Mouse (Mus musculus) kidney, embryonic 14.5 days (tissue): ENCODE data around the gene Dppa3. TPM values are rescaled to one million over a fixed set of nuclear protein-coding genes. Genes with fewer than 3 reads are reported as not detected.

ENCODE experiments used
- ATAC-seq: fragments of 200-750 bp; cut with Nextera tagmentation; 2 replicates; pipeline ENCODE4 v1.8.0; 2017; ENCODE audit warnings: moderate number of reproducible peaks, mild to moderate bottlenecking, moderate TSS enrichment, moderate library complexity; ENCODE audit not compliant: low FRiP score, low TSS enrichment
- H3K27ac ChIP-seq: fragments of 300-500 bp; sonication (generic); 2 replicates; pipeline ENCODE4 v1.5.1; 2014; ENCODE audit warnings: low read depth, mild to moderate bottlenecking, low read length, moderate library complexity, mixed read lengths
- H3K27me3 ChIP-seq: fragments of 300-500 bp; sonication (generic); 2 replicates; pipeline ENCODE4 v1.6.1; 2014; ENCODE audit warnings: mild to moderate bottlenecking, low read length; ENCODE audit not compliant: control insufficient read depth, insufficient read depth
- H3K36me3 ChIP-seq: fragments of 300-500 bp; sonication (generic); 2 replicates; pipeline ENCODE4 v1.6.1; 2014; ENCODE audit warnings: low read length, mixed read lengths; ENCODE audit not compliant: control insufficient read depth, insufficient read depth
- H3K4me1 ChIP-seq: fragments of 300-500 bp; sonication (generic); 2 replicates; pipeline ENCODE4 v1.6.1; 2014; ENCODE audit warnings: low read length, mixed read lengths; ENCODE audit not compliant: control insufficient read depth, insufficient read depth
- H3K4me2 ChIP-seq: fragments of 300-500 bp; sonication (generic); replicated peaks from 2 replicates; pipeline ENCODE4 v1.6.1; 2014; ENCODE audit warnings: low read depth, mild to moderate bottlenecking, low read length
- H3K4me3 ChIP-seq: fragments of 300-500 bp; sonication (generic); 2 replicates; pipeline ENCODE4 v1.5.1; 2014; ENCODE audit warnings: mild to moderate bottlenecking, low read length
- H3K9ac ChIP-seq: fragments of 300-500 bp; sonication (generic); 2 replicates; pipeline ENCODE4 v1.6.1; 2014; ENCODE audit warnings: low read depth, mild to moderate bottlenecking, low read length, moderate library complexity
- H3K9me3 ChIP-seq: fragments of 300-500 bp; sonication (generic); 2 replicates; pipeline ENCODE4 v1.6.1; 2016; ENCODE audit warnings: low read length; ENCODE audit not compliant: control insufficient read depth
- WGBS: fragments of 180-500 bp; shearing (Covaris S2); extraction: QIAGEN DNeasy Blood & Tissue Kit; methylation state at CpG from one replicate; pipeline ENCODE4 v1.1.7; 2014; 5-methylcytosine and 5-hydroxymethylcytosine counted together
- polyA plus RNA-seq: library from polyadenylated mRNA; unstranded; fragments of >200 nt; fragmentation: Nextera tagmentation; extraction: Ambion mirVana; gene quantifications from 2 replicates; pipeline ENCODE4 v1.2.1, GENCODE M21; 2014

Dppa3 gene
- polyA plus RNA-seq, 1 experiment from 2014 or later: not detected

- Histone ChIP-seq H3K4me3 (no peak overlapping the region), H3K4me2 (no peak overlapping the region), H3K36me3 (no peaks in the 10 kb centered on the region), H3K4me1 (no peaks in the 10 kb centered on the region), H3K27ac (no peak overlapping the region), H3K9ac (no peak overlapping the region), H3K9me3 (no peaks in the 10 kb centered on the region), H3K27me3 (no peaks in the 10 kb centered on the region)
- 88% methylated on average over 12 of the region's 12 CpGs for WGBS
- no peak for ATAC-seq
Observed at GRCm38 (mm10) chr6:122607700-122608099, 18.5 kb upstream of the Dppa3 start.

- no peak overlapping the region for H3K27ac ChIP-seq
- H3K27me3 ChIP-seq: no peaks in the 10 kb centered on the region
- H3K4me3 ChIP-seq: no peak overlapping the region
- H3K9me3 ChIP-seq: no peaks in the 10 kb centered on the region
- no peak overlapping the region for H3K4me2 ChIP-seq
- no peak overlapping the region for H3K9ac ChIP-seq
- H3K4me1 ChIP-seq: no peaks in the 10 kb centered on the region
- no peak for ATAC-seq
- WGBS: 85% methylated on average over 10 of the region's 10 CpGs
- H3K36me3 ChIP-seq: no peaks in the 10 kb centered on the region
Observed at GRCm38 (mm10) chr6:122608434-122609376, 17.5 kb upstream of the Dppa3 start.

- Histone ChIP-seq H3K27me3 (no peaks in the 10 kb centered on the region), H3K4me1 (no peaks in the 10 kb centered on the region), H3K9me3 (no peaks in the 10 kb centered on the region), H3K27ac (no peak overlapping the region), H3K36me3 (no peaks in the 10 kb centered on the region), H3K9ac (no peak overlapping the region), H3K4me3 (no peak overlapping the region), H3K4me2 (no peak overlapping the region)
- ATAC-seq: no peak
- 69% methylated on average over 9 of the region's 9 CpGs for WGBS
Observed at GRCm38 (mm10) chr6:122609377-122609728, 16.9 kb upstream of the Dppa3 start.

DNA sequence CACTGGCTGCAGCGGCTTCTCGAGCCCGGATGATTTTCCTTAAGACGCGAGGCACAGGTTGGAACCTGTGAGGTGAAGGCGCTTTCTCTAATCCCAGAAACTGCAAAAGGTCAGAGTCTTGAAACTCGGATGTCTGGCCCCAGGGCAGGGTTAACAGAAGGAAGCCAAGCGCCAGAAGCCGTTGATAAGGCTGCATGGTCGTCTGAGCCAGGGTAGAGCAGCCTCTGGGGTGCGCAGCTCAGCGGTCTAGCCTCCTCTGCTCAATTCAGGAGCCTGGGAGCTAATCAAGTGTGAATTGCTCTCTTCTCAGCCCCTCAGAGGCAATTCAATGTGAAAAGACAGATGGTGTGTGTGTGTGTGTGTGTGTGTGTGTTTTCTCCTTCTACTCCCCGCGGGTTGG is 16.4 kb upstream of the Dppa3 start, which contains the start of gene Gdf3:
Gene Gdf3, minus strand, starts transcription at position 317 of the 400 bp plus-strand sequence.
- Histone ChIP-seq H3K27ac (no peak within 1 kb of the TSS), H3K4me1 (no peaks in the 10 kb centered on the region), H3K9ac (no peak within 1 kb of the TSS), H3K36me3 (no peaks in the 10 kb centered on the region), H3K4me3 (no peak within 1 kb of the TSS), H3K27me3 (no peaks in the 10 kb centered on the region), H3K4me2 (no peak within 1 kb of the TSS), H3K9me3 (no peaks in the 10 kb centered on the region)
- whole genome bisulfite sequencing: 67% methylated on average over 14 of the region's 14 CpGs
- ATAC-seq: no peak

DNA sequence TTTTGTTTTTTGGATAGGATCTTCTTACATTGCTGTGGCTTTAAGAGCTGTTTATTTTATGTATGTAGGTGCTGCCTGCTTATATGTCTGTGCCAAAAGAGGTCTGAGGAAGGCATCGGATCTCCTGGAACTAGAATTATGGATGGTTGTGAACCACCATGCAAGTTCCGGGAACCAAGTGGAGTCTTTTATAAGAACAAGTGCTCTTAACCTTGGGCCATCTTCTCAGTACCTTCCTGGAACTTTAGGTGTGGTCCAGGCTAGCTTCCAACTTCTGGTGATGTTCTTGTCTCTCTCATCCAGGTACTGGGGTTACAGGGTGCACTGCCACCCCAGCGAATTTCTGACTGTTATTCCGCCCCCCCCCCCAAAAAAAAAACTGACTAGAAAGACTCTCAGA is 13.8 kb upstream of the Dppa3 start:
- no peaks in the 10 kb centered on the region for H3K27me3 ChIP-seq
- no peaks in the 10 kb centered on the region for H3K9me3 ChIP-seq
- no peak overlapping the region for H3K9ac ChIP-seq
- no peak overlapping the region for H3K27ac ChIP-seq
- WGBS: 81% methylated on average over 4 of the region's 4 CpGs
- no peaks in the 10 kb centered on the region for H3K36me3 ChIP-seq
- H3K4me3 ChIP-seq: no peak overlapping the region
- no peaks in the 10 kb centered on the region for H3K4me1 ChIP-seq
- no peak overlapping the region for H3K4me2 ChIP-seq
- ATAC-seq: no peak

DNA sequence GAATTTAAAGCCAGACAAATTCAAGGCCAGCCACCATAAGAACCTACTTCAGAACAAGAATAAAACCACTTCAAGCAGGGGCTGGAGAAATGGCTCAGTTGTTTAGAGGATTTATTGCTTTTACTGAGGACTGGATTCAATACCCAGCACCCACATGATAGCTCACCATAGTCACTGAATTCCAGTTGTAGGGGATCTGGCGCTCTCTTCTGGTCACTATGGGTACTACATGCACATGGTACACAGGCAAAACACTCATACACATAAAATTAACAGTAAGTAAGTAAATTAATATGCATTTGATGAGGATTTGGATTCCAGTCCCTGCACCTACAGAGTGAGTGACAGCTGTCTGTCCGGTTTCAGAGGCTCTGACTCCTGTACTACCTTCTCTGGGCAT is 12.2 kb upstream of the Dppa3 start:
- Histone ChIP-seq H3K9me3 (no peaks in the 10 kb centered on the region), H3K27me3 (no peaks in the 10 kb centered on the region), H3K4me1 (no peaks in the 10 kb centered on the region), H3K4me2 (no peak overlapping the region), H3K4me3 (no peak overlapping the region), H3K9ac (no peak overlapping the region), H3K27ac (no peak overlapping the region), H3K36me3 (no peaks in the 10 kb centered on the region)
- 66% methylated on average over 2 of the region's 2 CpGs for WGBS
- no peak for ATAC-seq

GRCm38 (mm10) chr6:122616022-122616421 is 10.2 kb upstream of the Dppa3 start:
- Histone ChIP-seq H3K4me3 (no peak overlapping the region), H3K27me3 (no peaks in the 10 kb centered on the region), H3K4me2 (no peak overlapping the region), H3K4me1 (no peaks in the 10 kb centered on the region), H3K9ac (no peak overlapping the region), H3K9me3 (no peaks in the 10 kb centered on the region), H3K36me3 (no peaks in the 10 kb centered on the region), H3K27ac (no peak overlapping the region)
- ATAC-seq: no peak
- 65% methylated on average over 3 of the region's 3 CpGs for whole genome bisulfite sequencing

- no peaks in the 10 kb centered on the region for H3K4me1 ChIP-seq
- WGBS: 94% methylated on average over 6 of the region's 6 CpGs
- H3K27ac ChIP-seq: no peak overlapping the region
- no peaks in the 10 kb centered on the region for H3K27me3 ChIP-seq
- no peaks in the 10 kb centered on the region for H3K36me3 ChIP-seq
- no peak for ATAC-seq
- H3K9me3 ChIP-seq: no peaks in the 10 kb centered on the region
- no peak overlapping the region for H3K4me3 ChIP-seq
- H3K9ac ChIP-seq: no peak overlapping the region
- no peak overlapping the region for H3K4me2 ChIP-seq
Observed at GRCm38 (mm10) chr6:122621066-122621465, 5.1 kb upstream of the Dppa3 start.

GRCm38 (mm10) chr6:122624480-122624879 is 1.7 kb upstream of the Dppa3 start:
- Histone ChIP-seq H3K4me2 (no peak overlapping the region), H3K4me3 (no peak overlapping the region), H3K36me3 (no peaks in the 10 kb centered on the region), H3K9me3 (no peaks in the 10 kb centered on the region), H3K27me3 (no peaks in the 10 kb centered on the region), H3K9ac (no peak overlapping the region), H3K4me1 (no peaks in the 10 kb centered on the region), H3K27ac (no peak overlapping the region)
- ATAC-seq: no peak
- 64% methylated on average over 5 of the region's 5 CpGs for WGBS
